Mouse (Mus musculus): ENCODE data around the gene Ss18l2. TPM values are rescaled to one million over a fixed set of nuclear protein-coding genes. Genes with fewer than 3 reads are reported as not detected.

The Ss18l2 gene
- polyA plus RNA-seq, 1 experiment from 2014 or later = 168 TPM

- Histone ChIP-seq H3K27ac (replicated peaks) (no peak overlapping the region), H3K27me3 (no peaks in the 10 kb centered on the region), H3K4me3 (no peak overlapping the region), H3K9ac (no peak overlapping the region), H3K4me2 (no peak overlapping the region), H3K4me1 (replicated peaks) (no peaks in the 10 kb centered on the region), H3K36me3 (peaks cover 53% of the 10 kb centered on the region), H3K9me3 (no peaks in the 10 kb centered on the region)
- WGBS = 97% methylated on average over 3 of the region's 3 CpGs
- ATAC-seq (ENCODE audit: low FRiP score, low read depth) = no peak
Observed at GRCm38 (mm10) chr9:121741168-121741567, 31.0 kb downstream of the Ss18l2 start.

GRCm38 (mm10) chr9:121744051-121744450, 33.9 kb downstream of the Ss18l2 start:
- no peak overlapping the region for H3K9ac ChIP-seq
- H3K9me3 ChIP-seq = no peaks in the 10 kb centered on the region
- ATAC-seq (ENCODE audit: low FRiP score, low read depth) = no peak
- WGBS = 93% methylated on average over 8 of the region's 8 CpGs
- peaks cover 77% of the 10 kb centered on the region for H3K36me3 ChIP-seq
- no peak overlapping the region for H3K4me2 ChIP-seq
- H3K4me3 ChIP-seq = no peak overlapping the region
- no peaks in the 10 kb centered on the region for H3K4me1 ChIP-seq (replicated peaks)
- no peak overlapping the region for H3K27ac ChIP-seq (replicated peaks)
- H3K27me3 ChIP-seq = no peaks in the 10 kb centered on the region

GRCm38 (mm10) chr9:121752774-121753173, 42.6 kb downstream of the Ss18l2 start:
- 98% methylated on average over 9 of the region's 9 CpGs for WGBS
- no peak for ATAC-seq (ENCODE audit: low FRiP score, low read depth)
- Histone ChIP-seq H3K4me3 (no peak overlapping the region), H3K9me3 (no peaks in the 10 kb centered on the region), H3K36me3 (peaks cover 86% of the 10 kb centered on the region), H3K27me3 (no peaks in the 10 kb centered on the region), H3K4me2 (no peak overlapping the region), H3K9ac (no peak overlapping the region), H3K4me1 (replicated peaks) (peaks cover 5% of the 10 kb centered on the region), H3K27ac (replicated peaks) (no peak overlapping the region)

GRCm38 (mm10) chr9:121754624-121755023, 44.5 kb downstream of the Ss18l2 start:
- Histone ChIP-seq H3K36me3 (peaks cover 68% of the 10 kb centered on the region), H3K9me3 (no peaks in the 10 kb centered on the region), H3K4me1 (replicated peaks) (peaks cover 19% of the 10 kb centered on the region), H3K4me2 (no peak overlapping the region), H3K4me3 (no peak overlapping the region), H3K27ac (replicated peaks) (no peak overlapping the region), H3K9ac (no peak overlapping the region), H3K27me3 (no peaks in the 10 kb centered on the region)
- 91% methylated on average over 3 of the region's 3 CpGs for WGBS
- no peak for ATAC-seq (ENCODE audit: low FRiP score, low read depth)

GRCm38 (mm10) chr9:121756785-121757184, 46.7 kb downstream of the Ss18l2 start:
- no peaks in the 10 kb centered on the region for H3K27me3 ChIP-seq
- no peak overlapping the region for H3K4me2 ChIP-seq
- H3K4me3 ChIP-seq = no peak overlapping the region
- 91% methylated on average over 3 of the region's 3 CpGs for WGBS
- H3K36me3 ChIP-seq = peaks cover 47% of the 10 kb centered on the region
- H3K9me3 ChIP-seq = no peaks in the 10 kb centered on the region
- ATAC-seq (ENCODE audit: low FRiP score, low read depth) = no peak
- no peak overlapping the region for H3K27ac ChIP-seq (replicated peaks)
- H3K4me1 ChIP-seq (replicated peaks) = peaks cover 33% of the 10 kb centered on the region
- no peak overlapping the region for H3K9ac ChIP-seq

- H3K36me3 ChIP-seq = peaks cover 41% of the 10 kb centered on the region
- no peak for ATAC-seq (ENCODE audit: low FRiP score, low read depth)
- H3K9ac ChIP-seq = no peak overlapping the region
- WGBS = 50% methylated on average over 3 of the region's 3 CpGs
- no peak overlapping the region for H3K4me2 ChIP-seq
- H3K4me1 ChIP-seq (replicated peaks) = peaks cover 38% of the 10 kb centered on the region
- no peaks in the 10 kb centered on the region for H3K27me3 ChIP-seq
- H3K9me3 ChIP-seq = no peaks in the 10 kb centered on the region
- no peak overlapping the region for H3K4me3 ChIP-seq
- no peak overlapping the region for H3K27ac ChIP-seq (replicated peaks)
Observed at GRCm38 (mm10) chr9:121757432-121757831, 47.3 kb downstream of the Ss18l2 start.

- Histone ChIP-seq H3K27ac (replicated peaks) (peak overlapping the region; percentile 74; the same call in 1 of the 2 replicates), H3K36me3 (peaks cover 36% of the 10 kb centered on the region), H3K9ac (peak overlapping the region; percentile 80), H3K4me2 (peak overlapping the region; percentile 77), H3K4me1 (replicated peaks) (peaks cover 41% of the 10 kb centered on the region), H3K27me3 (no peaks in the 10 kb centered on the region), H3K4me3 (peak overlapping the region; percentile 62), H3K9me3 (no peaks in the 10 kb centered on the region)
- ATAC-seq (ENCODE audit: low FRiP score, low read depth) = no peak
- 55% methylated on average over 10 of the region's 10 CpGs for WGBS
Observed at GRCm38 (mm10) chr9:121757835-121758814, 48.0 kb downstream of the Ss18l2 start.

GRCm38 (mm10) chr9:121759091-121760081, 49.3 kb downstream of the Ss18l2 start, which contains the start of gene Zfp651:
TSS of gene Zfp651 (plus strand) at chr9:121759330.
- Histone ChIP-seq H3K27me3 (no peaks in the 10 kb centered on the region), H3K4me2 (peak within 1 kb of the TSS; percentile 77), H3K4me3 (peak within 1 kb of the TSS; percentile 62), H3K4me1 (replicated peaks) (peaks cover 42% of the 10 kb centered on the region), H3K36me3 (peaks cover 31% of the 10 kb centered on the region), H3K9me3 (no peaks in the 10 kb centered on the region), H3K27ac (replicated peaks) (peak within 1 kb of the TSS; percentile 74), H3K9ac (peak within 1 kb of the TSS; percentile 80)
- WGBS = under 1% methylated on average over 76 of the region's 97 CpGs
- peak; percentile 82 for ATAC-seq (ENCODE audit: low FRiP score, low read depth)

- 2% methylated on average over 43 of the region's 43 CpGs for WGBS
- Histone ChIP-seq H3K36me3 (peaks cover 31% of the 10 kb centered on the region), H3K27me3 (no peaks in the 10 kb centered on the region), H3K4me1 (replicated peaks) (peaks cover 50% of the 10 kb centered on the region), H3K4me3 (peak overlapping the region; percentile 62), H3K9ac (peak overlapping the region; percentile 80), H3K9me3 (no peaks in the 10 kb centered on the region), H3K27ac (replicated peaks) (peak overlapping the region; percentile 74), H3K4me2 (peak overlapping the region; percentile 77)
- peak; percentile 5 for ATAC-seq (ENCODE audit: low FRiP score, low read depth)
Observed at GRCm38 (mm10) chr9:121760271-121761090, 50.4 kb downstream of the Ss18l2 start.

- WGBS = 63% methylated on average over 10 of the region's 10 CpGs
- Histone ChIP-seq H3K4me1 (replicated peaks) (peaks cover 50% of the 10 kb centered on the region), H3K27me3 (no peaks in the 10 kb centered on the region), H3K36me3 (peaks cover 31% of the 10 kb centered on the region), H3K4me2 (peak overlapping the region; percentile 77), H3K4me3 (peak overlapping the region; percentile 62), H3K9me3 (no peaks in the 10 kb centered on the region), H3K9ac (peak overlapping the region; percentile 80), H3K27ac (replicated peaks) (0 out of 2 replicates have a peak overlapping the region, but pooled peaks have one; percentile 74)
- no peak for ATAC-seq (ENCODE audit: low FRiP score, low read depth)
Observed at GRCm38 (mm10) chr9:121761091-121761665, 51.0 kb downstream of the Ss18l2 start.

- Histone ChIP-seq H3K27ac (replicated peaks) (no peak overlapping the region), H3K36me3 (peaks cover 31% of the 10 kb centered on the region), H3K9ac (no peak overlapping the region), H3K4me2 (peak overlapping the region; percentile 77; the same call in 1 of the 2 replicates), H3K4me3 (no peak overlapping the region), H3K4me1 (replicated peaks) (peaks cover 50% of the 10 kb centered on the region), H3K27me3 (no peaks in the 10 kb centered on the region), H3K9me3 (no peaks in the 10 kb centered on the region)
- 66% methylated on average over 8 of the region's 8 CpGs for WGBS
- ATAC-seq (ENCODE audit: low FRiP score, low read depth) = no peak
Observed at GRCm38 (mm10) chr9:121761787-121762186, 51.7 kb downstream of the Ss18l2 start.

Measured in hindbrain, embryonic 15.5 days (tissue).